Mouse (Mus musculus) ES-Bruce4 (cell line): ENCODE results near the gene Trappc6b. TPM values are rescaled to one million over a fixed set of nuclear protein-coding genes. Genes with fewer than 3 reads are reported as not detected.

Source experiments
- H3K27ac ChIP-seq: 2 replicates; pipeline ENCODE4 v1.5.1; 2012; ENCODE audit warnings: low read length, inconsistent platforms; ENCODE audit not compliant: insufficient read depth
- H3K27me3 ChIP-seq: 2 replicates; pipeline ENCODE4 v1.6.1; 2012; ENCODE audit warnings: mild to moderate bottlenecking, low read length, inconsistent platforms; ENCODE audit not compliant: control insufficient read depth, poor library complexity, insufficient read depth, severe bottlenecking
- H3K36me3 ChIP-seq: 2 replicates; pipeline ENCODE4 v1.6.1; 2012; ENCODE audit warnings: inconsistent platforms, mild to moderate bottlenecking, low read length, moderate library complexity; ENCODE audit not compliant: control insufficient read depth, poor library complexity, insufficient read depth, severe bottlenecking
- H3K4me1 ChIP-seq: one replicate; pipeline ENCODE4 v1.8.1; 2011; ENCODE audit warnings: low read length; ENCODE audit not compliant: control insufficient read depth, insufficient read depth
- H3K4me3 ChIP-seq: 2 replicates; pipeline ENCODE4 v1.5.1; 2011; ENCODE audit warnings: low read depth, mild to moderate bottlenecking, low read length
- H3K9ac ChIP-seq: 2 replicates; pipeline ENCODE4 v1.6.1; 2012; ENCODE audit warnings: low read depth, mild to moderate bottlenecking, inconsistent platforms; ENCODE audit not compliant: poor library complexity, severe bottlenecking
- H3K9me3 ChIP-seq: replicated peaks from 2 replicates; pipeline ENCODE4 v1.6.1; 2012; ENCODE audit warnings: mild to moderate bottlenecking, low read length, inconsistent platforms; ENCODE audit not compliant: control insufficient read depth, poor library complexity, insufficient read depth, severe bottlenecking
- CTCF ChIP-seq: IDR thresholded peaks from one replicate; pipeline ENCODE4 v1.8.1; 2011; ENCODE audit warnings: low read depth, low read length
- EP300 ChIP-seq: IDR thresholded peaks from 2 replicates; pipeline ENCODE4 v1.6.1; 2011; ENCODE audit warnings: low read depth, low read length; ENCODE audit not compliant: insufficient read depth
- POLR2A ChIP-seq: IDR thresholded peaks from one replicate; pipeline ENCODE4 v1.8.1; 2011; ENCODE audit warnings: low read length; ENCODE audit not compliant: insufficient read depth
- polyA plus RNA-seq: library from polyadenylated mRNA; stranded (reverse); fragments of >200 nt; gene quantifications from 2 replicates; pipeline ENCODE4 v1.2.4, GENCODE M21; 2011; ENCODE audit warnings: low read depth; ENCODE audit not compliant: missing spikeins, insufficient read depth, insufficient read length

Trappc6b gene
- polyA plus RNA-seq, 1 experiment, result 92.5 TPM

GRCm38 (mm10) chr12:59074052-59074451 is 12.8 kb upstream of the Trappc6b start:
- Histone ChIP-seq H3K36me3 (peaks cover 37% of the 10 kb centered on the region), H3K27me3 (no peaks in the 10 kb centered on the region), H3K9me3 (no peaks in the 10 kb centered on the region), H3K9ac (no peak overlapping the region), H3K4me1 (no peaks in the 10 kb centered on the region), H3K4me3 (no peak overlapping the region), H3K27ac (no peak overlapping the region)
- TF ChIP-seq POLR2A, result no peak
- no peak for TF ChIP-seq CTCF
- no peak for TF ChIP-seq EP300

GRCm38 (mm10) chr12:59072286-59072685 is 11.0 kb upstream of the Trappc6b start:
- Histone ChIP-seq H3K27ac (no peak overlapping the region), H3K4me1 (no peaks in the 10 kb centered on the region), H3K4me3 (no peak overlapping the region), H3K9me3 (no peaks in the 10 kb centered on the region), H3K36me3 (peaks cover 48% of the 10 kb centered on the region), H3K27me3 (no peaks in the 10 kb centered on the region), H3K9ac (no peak overlapping the region)
- no peak for TF ChIP-seq POLR2A
- TF ChIP-seq CTCF, result no peak
- no peak for TF ChIP-seq EP300

GRCm38 (mm10) chr12:59068791-59069190 is 7.5 kb upstream of the Trappc6b start:
- no peak overlapping the region for H3K4me3 ChIP-seq
- no peak overlapping the region for H3K27ac ChIP-seq
- no peak overlapping the region for H3K9ac ChIP-seq
- no peaks in the 10 kb centered on the region for H3K9me3 ChIP-seq
- no peaks in the 10 kb centered on the region for H3K27me3 ChIP-seq
- no peaks in the 10 kb centered on the region for H3K4me1 ChIP-seq
- H3K36me3 ChIP-seq, result peaks cover 44% of the 10 kb centered on the region
- no peak for TF ChIP-seq POLR2A
- TF ChIP-seq EP300, result no peak
- no peak for TF ChIP-seq CTCF

GRCm38 (mm10) chr12:59067095-59067494 is 5.8 kb upstream of the Trappc6b start:
- H3K27ac ChIP-seq, result 0 out of 2 replicates have a peak overlapping the region, but pooled peaks have one; percentile 20
- no peaks in the 10 kb centered on the region for H3K9me3 ChIP-seq
- TF ChIP-seq CTCF (no peak), POLR2A (no peak), EP300 (no peak)
- no peaks in the 10 kb centered on the region for H3K27me3 ChIP-seq
- H3K9ac ChIP-seq, result peak overlapping the region; percentile 98
- H3K36me3 ChIP-seq, result peaks cover 36% of the 10 kb centered on the region
- H3K4me1 ChIP-seq, result no peaks in the 10 kb centered on the region
- peak overlapping the region; percentile 83 for H3K4me3 ChIP-seq

GRCm38 (mm10) chr12:59066448-59067077 is 5.3 kb upstream of the Trappc6b start, which contains the start of gene Pnn:
Gene Pnn (plus strand): TSS chr12:59066884.
- Histone ChIP-seq H3K36me3 (peaks cover 34% of the 10 kb centered on the region), H3K4me3 (peak within 1 kb of the TSS; percentile 90), H3K4me1 (no peaks in the 10 kb centered on the region), H3K9me3 (no peaks in the 10 kb centered on the region), H3K27ac (peak within 1 kb of the TSS; percentile 84), H3K27me3 (no peaks in the 10 kb centered on the region), H3K9ac (peak within 1 kb of the TSS; percentile 98)
- TF ChIP-seq CTCF (no peak), POLR2A (peak; percentile 61)

- peak overlapping the region; percentile 70 for H3K9ac ChIP-seq
- H3K4me3 ChIP-seq, result peak overlapping the region; percentile 90; the same call in 1 of the 2 replicates
- H3K36me3 ChIP-seq, result peaks cover 26% of the 10 kb centered on the region
- H3K9me3 ChIP-seq, result no peaks in the 10 kb centered on the region
- TF ChIP-seq POLR2A (no peak), CTCF (no peak), EP300 (no peak)
- H3K27me3 ChIP-seq, result no peaks in the 10 kb centered on the region
- no peaks in the 10 kb centered on the region for H3K4me1 ChIP-seq
- peak overlapping the region; percentile 84 for H3K27ac ChIP-seq
Observed at GRCm38 (mm10) chr12:59065776-59066175, 4.5 kb upstream of the Trappc6b start.
